Mouse (Mus musculus) adrenal gland, postnatal 14 days (tissue): ENCODE data around the gene Wbp1. TPM values are rescaled to one million over a fixed set of nuclear protein-coding genes. Genes with fewer than 3 reads are reported as not detected.

Experiments used
- DNase-seq: peaks from one replicate; pipeline ENCODE4 v3.0.0; 2021; ENCODE audit warnings: mixed read lengths
- long read RNA-seq, 2 experiments: library from polyadenylated mRNA; stranded (forward); transcript quantifications; one replicate each; pipeline ENCODE4 v2.0.0; 2021
- total RNA-seq: library from RNA; stranded (reverse); gene quantifications from 2 replicates; pipeline ENCODE4 v1.2.3, GENCODE M21; 2021

Gene Wbp1
- 64.5 and 69.3 TPM in 2 replicates for total RNA-seq
- long read RNA-seq, experiment 1, transcript Wbp1-207 (5 exons, 981 nt): minor isoform, 15 of 127 reads
- long read RNA-seq, experiment 1, transcript Wbp1-201 (5 exons, 1,419 nt): major isoform, 40 of 127 reads
- long read RNA-seq, experiment 1, partial matches to known transcripts: 4 of 127 reads
- long read RNA-seq, experiment 1, other reads (novel, unspliced or antisense): 64 of 127 reads
- long read RNA-seq, experiment 2, transcript Wbp1-207 (5 exons, 981 nt): minor isoform, 8 of 112 reads
- long read RNA-seq, experiment 2, transcript Wbp1-201 (5 exons, 1,419 nt): major isoform, 32 of 112 reads
- long read RNA-seq, experiment 2, partial matches to known transcripts: 9 of 112 reads
- long read RNA-seq, experiment 2, other reads (novel, unspliced or antisense): 61 of 112 reads

GRCm38 (mm10) chr6:83120930-83121862 is at the start of gene Wbp1:
Wbp1 (minus strand) TSS chr6:83121559.
- DNase-seq: peak; percentile 97

- no peak for DNase-seq
These were observed 49.7 kb upstream of the Wbp1 start for GRCm38 (mm10) chr6:83171063-83171462.

- DNase-seq: peak; percentile 53
These were observed 48.5 kb upstream of the Wbp1 start for GRCm38 (mm10) chr6:83169872-83170271.

GRCm38 (mm10) chr6:83166243-83166630 is 44.9 kb upstream of the Wbp1 start:
- no peak for DNase-seq

- DNase-seq: peak; percentile 98
These were observed 44.4 kb upstream of the Wbp1 start, which contains the start of gene Dctn1 for GRCm38 (mm10) chr6:83165607-83166242. Dctn1 (plus strand) TSS chr6:83165920.

GRCm38 (mm10) chr6:83165026-83165606 is 43.8 kb upstream of the Wbp1 start:
- no peak for DNase-seq

- DNase-seq: peak; percentile 82
These were observed 41.3 kb upstream of the Wbp1 start for GRCm38 (mm10) chr6:83162701-83163100.

- peak; percentile 71 for DNase-seq
These were observed 40.7 kb upstream of the Wbp1 start for GRCm38 (mm10) chr6:83161921-83162641.

GRCm38 (mm10) chr6:83161442-83161841 is 40.1 kb upstream of the Wbp1 start:
- DNase-seq: no peak

GRCm38 (mm10) chr6:83159456-83159855 is 38.1 kb upstream of the Wbp1 start:
- peak; percentile 70 for DNase-seq

- DNase-seq: peak; percentile 76
These were observed 34.9 kb upstream of the Wbp1 start, which contains the start of the genes Wdr54 and 1700003E16Rik for GRCm38 (mm10) chr6:83156259-83156684. Wdr54 (minus strand) TSS chr6:83156397. 1700003E16Rik (plus strand) TSS chr6:83156404.

GRCm38 (mm10) chr6:83155552-83156238 is 34.3 kb upstream of the Wbp1 start:
- no peak for DNase-seq

- no peak for DNase-seq
These were observed 32.1 kb upstream of the Wbp1 start for GRCm38 (mm10) chr6:83153485-83153884.

GRCm38 (mm10) chr6:83153038-83153437 is 31.7 kb upstream of the Wbp1 start:
- DNase-seq: no peak

- no peak for DNase-seq
These were observed 30.4 kb upstream of the Wbp1 start for GRCm38 (mm10) chr6:83151721-83152120.

- peak; percentile 72 for DNase-seq
These were observed 25.9 kb upstream of the Wbp1 start for GRCm38 (mm10) chr6:83147280-83147679.

GRCm38 (mm10) chr6:83145805-83146204 is 24.4 kb upstream of the Wbp1 start:
- no peak for DNase-seq

- DNase-seq: peak; percentile 25
These were observed 23.9 kb upstream of the Wbp1 start for GRCm38 (mm10) chr6:83145209-83145608.

GRCm38 (mm10) chr6:83142886-83143285 is 21.5 kb upstream of the Wbp1 start:
- DNase-seq: no peak

- DNase-seq: peak; percentile 68
These were observed 20.9 kb upstream of the Wbp1 start for GRCm38 (mm10) chr6:83142211-83142731.
